Mouse (Mus musculus): Measurements from ENCODE around the gene Trim68.
"Not testable (repeated sequence)": the region's sequence is repeated elsewhere in the genome, so short reads cannot be mapped to it uniquely, and the experiment has no call there.

Trim68 gene

DNA sequence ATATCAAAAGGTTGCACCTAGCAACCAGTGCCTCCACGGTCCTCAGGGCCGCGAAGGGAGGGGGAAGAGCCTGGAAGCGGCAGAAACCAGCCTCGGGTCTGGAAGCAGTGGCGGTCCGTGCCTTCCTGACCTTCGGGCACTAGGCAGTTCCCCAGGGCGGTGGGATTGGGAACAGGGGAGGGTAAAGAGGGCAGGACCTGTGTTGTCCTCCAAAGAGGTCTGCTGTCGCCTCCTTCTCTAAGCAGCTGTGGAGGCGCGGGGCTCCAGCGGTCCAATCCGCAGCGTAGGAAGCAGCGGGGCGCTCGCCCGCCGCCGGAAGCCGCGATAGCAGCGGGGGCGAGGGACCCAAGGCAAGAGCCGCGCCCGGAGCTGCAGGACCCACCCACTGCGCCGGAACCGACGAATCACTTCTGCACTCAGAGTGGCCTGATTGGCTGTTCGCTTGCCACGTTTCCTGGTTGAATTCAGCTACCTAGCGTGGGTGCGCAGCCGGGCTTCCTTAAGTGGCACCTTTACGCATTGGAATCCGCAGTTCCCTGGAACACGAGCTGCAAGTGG lies at the start of gene Trim68:
Trim68 (minus strand) TSS at position 384 of the 558 bp plus-strand sequence.
- peak; percentile 39 for DNase-seq

DNA sequence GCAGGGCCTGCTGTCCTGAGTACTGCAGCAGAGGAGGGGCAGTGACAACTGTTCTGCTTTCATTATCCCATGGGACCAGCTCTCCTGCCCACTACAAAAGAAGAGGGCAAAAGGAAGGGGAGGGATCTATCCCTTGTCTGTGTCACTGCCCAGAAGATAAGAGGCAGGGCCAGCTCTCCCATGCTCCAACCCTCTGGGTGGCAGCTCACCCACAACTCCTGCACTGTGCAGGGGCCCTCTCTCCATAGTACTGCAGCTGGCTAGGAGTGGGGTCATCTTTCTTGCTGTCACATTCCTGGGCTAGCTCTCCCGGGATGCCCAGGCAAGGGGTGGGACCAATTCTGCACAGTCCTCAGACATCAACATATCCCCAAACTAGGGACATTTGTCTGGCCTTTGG lies 46.7 kb upstream of the Trim68 start:
- DNase-seq: no peak

GRCm38 (mm10) chr7:102727391-102727790 lies 40.3 kb upstream of the Trim68 start, which contains the start of gene Olfr559:
Olfr559 (minus strand) TSS chr7:102727491.
- DNase-seq: no peak

DNA sequence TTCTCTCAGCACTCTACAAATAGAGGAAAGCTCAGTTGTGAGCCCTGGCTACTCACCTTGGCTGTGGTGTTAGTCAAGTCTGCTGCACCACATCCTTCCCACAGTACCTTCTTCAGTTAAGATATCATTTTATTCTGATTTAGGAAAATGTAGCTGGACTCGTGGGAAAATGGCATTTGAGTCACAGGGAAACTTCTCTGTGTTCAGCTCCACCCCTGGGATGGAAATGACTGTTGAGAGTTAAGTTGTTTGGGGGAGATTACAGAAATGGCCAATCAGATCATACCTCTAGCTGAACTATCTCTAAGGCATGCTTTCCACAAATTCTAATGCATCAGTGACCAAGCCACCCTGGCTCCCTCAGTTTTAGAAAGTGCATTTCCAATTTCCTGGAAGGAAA lies 31.8 kb upstream of the Trim68 start, which contains the start of gene Olfr33:
Olfr33 (minus strand) TSS at position 101 of the 400 bp plus-strand sequence.
- no peak for DNase-seq

DNA sequence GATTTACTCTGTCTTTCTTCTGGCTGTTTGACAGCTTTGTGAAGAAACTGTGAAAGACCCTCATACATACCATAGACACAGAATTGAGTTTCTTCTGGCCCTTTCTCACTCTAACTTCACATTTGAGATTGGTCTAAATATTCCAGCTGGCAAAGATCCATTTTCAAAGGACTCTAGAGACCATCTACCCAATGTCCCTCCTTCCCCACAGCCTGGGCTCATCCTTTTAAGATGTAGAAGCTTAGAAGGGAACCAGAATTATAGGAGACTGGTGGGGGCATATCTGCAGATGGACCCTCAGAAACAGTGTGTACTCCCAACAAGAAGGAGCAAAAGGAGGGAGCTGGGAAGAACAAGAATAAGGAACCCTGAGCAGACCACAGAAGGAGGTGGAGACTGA lies 14.8 kb upstream of the Trim68 start, which contains the start of gene Olfr558:
Olfr558 (plus strand) TSS at position 301 of the 400 bp plus-strand sequence.
- no peak for DNase-seq

- DNase-seq: peak; percentile 14
Measured at GRCm38 (mm10) chr7:102698461-102698860, 11.3 kb upstream of the Trim68 start.

DNA sequence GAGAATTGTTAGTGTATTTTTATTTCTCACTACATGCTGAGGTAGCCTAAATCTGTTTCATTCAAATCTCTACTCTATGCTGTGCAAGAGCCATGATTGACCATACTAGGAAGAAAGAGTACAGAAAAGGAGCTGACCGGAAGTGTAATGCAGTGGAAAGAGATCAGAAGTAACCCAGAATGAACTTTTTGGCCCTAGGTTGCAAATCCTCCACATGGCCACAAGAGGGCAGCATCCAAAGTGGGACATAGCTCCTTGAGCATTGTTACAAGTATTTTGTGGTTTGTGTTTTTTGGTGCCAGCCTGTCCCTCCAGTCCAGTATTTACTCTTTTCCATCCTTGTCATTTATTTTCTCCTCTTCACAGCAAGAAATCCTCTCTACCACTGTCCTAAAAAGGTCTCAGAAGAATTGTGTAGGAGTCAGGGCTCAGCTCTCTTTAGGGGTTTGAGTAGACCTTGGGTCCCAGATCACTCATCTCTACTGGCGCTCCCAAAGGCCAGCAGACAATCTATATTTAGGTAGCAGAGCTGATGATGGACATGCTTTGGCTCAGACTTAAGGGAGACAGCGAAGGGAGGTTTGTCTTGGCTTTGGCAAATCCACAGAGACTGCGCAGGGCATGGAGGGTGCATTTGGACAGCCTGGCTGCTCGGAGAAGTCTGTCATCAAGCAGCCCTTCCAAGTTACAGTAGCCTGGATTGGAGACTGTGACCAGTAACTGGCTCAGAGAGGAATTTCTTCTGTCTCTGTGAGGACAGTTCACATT lies 8.4 kb upstream of the Trim68 start, which contains the start of gene Olfr557:
Olfr557 (plus strand) TSS at position 553 of the 768 bp plus-strand sequence.
- DNase-seq: peak; percentile 5

GRCm38 (mm10) chr7:102681916-102682315 lies 5.2 kb downstream of the Trim68 start:
- no peak for DNase-seq

DNA sequence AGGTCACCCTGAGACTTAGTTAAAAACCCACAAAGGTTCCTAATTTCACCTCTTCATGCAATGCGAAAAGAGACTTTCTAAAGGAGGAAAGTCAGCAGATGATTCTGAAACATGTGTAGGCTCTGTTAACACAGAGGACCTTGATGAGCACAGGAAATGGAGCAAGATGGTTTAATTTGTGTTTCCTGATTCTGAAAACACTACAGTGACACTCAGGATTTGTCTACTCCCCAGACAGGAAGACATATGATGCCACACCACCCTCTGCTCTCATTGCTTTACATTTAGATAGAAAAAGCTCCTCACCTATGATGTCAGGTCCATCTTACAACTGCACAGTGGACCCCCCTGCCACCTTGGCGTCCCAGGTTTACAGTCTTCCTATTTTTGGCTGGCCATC lies 10.9 kb downstream of the Trim68 start:
- DNase-seq: no peak

- no peak for DNase-seq
Measured at GRCm38 (mm10) chr7:102665378-102665777, 21.7 kb downstream of the Trim68 start.

DNA sequence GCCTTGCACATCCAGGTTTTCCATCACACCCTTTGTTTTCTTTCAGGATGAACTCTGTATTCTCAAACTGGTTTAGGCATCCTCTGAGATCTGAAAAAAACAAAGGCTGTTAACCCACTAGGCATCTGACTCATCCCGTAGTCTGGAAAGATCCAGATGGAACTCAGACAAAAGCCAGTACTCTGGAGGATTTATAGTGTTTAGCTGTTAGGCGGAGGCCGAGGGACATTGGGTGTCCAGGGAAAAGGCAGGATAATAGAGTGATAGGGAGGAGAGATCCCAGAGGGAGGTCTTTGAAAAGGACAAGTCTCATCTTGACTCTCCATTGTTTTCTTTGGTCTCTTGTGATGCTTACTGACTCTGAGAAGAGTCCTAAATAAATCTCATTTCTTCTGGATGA lies 22.5 kb downstream of the Trim68 start, which contains the start of gene Olfr556:
Olfr556 (plus strand) TSS at position 301 of the 400 bp plus-strand sequence.
- DNase-seq: no peak

GRCm38 (mm10) chr7:102658523-102658922 lies 28.6 kb downstream of the Trim68 start, which contains the start of gene Olfr555:
Olfr555 (plus strand) TSS chr7:102658823.
- DNase-seq: no peak

DNA sequence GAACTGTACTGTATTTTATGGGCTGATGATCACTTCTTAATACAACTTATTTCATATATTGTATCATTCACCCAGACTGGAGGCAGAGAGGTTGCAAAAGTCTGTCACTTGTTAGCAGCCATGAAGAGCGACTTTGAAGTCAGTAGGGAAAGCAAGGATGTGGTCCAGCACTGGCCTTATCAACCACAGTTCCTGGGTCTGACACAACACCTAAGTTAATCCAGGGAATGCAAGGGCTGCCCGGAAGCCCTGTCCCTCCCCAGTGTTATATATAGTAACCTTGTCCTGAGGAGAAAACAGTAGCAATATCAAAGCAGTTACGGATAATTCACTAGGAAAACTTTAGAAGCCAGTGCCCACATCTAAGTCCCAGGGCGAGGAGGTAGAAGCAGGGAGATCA lies 42.2 kb downstream of the Trim68 start:
- not testable (repeated sequence) for DNase-seq

GRCm38 (mm10) chr7:102638132-102638531 lies 49.0 kb downstream of the Trim68 start, which contains the start of gene Olfr554:
Olfr554 (plus strand) TSS chr7:102638432.
- no peak for DNase-seq

- DNase-seq: peak; percentile 33
Measured at GRCm38 (mm10) chr7:102636665-102637064, 50.5 kb downstream of the Trim68 start.

Data from cerebellum, adult 8-10 months (tissue).